Mouse (Mus musculus) B cell, adult (primary cell): ENCODE results near the gene Sox14. TPM values are rescaled to one million over a fixed set of nuclear protein-coding genes. Genes with fewer than 3 reads are reported as not detected.

Experiments
- total RNA-seq: library from RNA; stranded (reverse); gene quantifications from 4 replicates; pipeline ENCODE4 v1.2.4, GENCODE M21; 2023; ENCODE audit not compliant: inconsistent age

Gene Sox14
- total RNA-seq: not detected in 4 replicates

GRCm38 (mm10) chr9:99875618-99876372 is at the start of gene Sox14:
Sox14 (minus strand) TSS chr9:99876170.

Other genes with a start within 250 kb of the Sox14 start
- gene Dzip1l, start 246.7 kb downstream of the Sox14 start, total RNA-seq: not detected in 4 replicates
- not detected in 4 replicates for gene Cldn18, start 158.9 kb downstream of the Sox14 start, total RNA-seq